Mouse (Mus musculus) embryo, embryonic 11 days (tissue): ENCODE measurements around the gene Timm8b.
A peak's percentile ranks its signal among the peaks of the same experiment; 100 is the strongest.
"Not testable (repeated sequence)": the region's sequence is repeated elsewhere in the genome, so short reads cannot be mapped to it uniquely, and the experiment has no call there.

Source experiments
- DNase-seq: peaks from one replicate; pipeline ENCODE4 v3.0.0-alpha.2; 2015

Timm8b gene

GRCm38 (mm10) chr9:50602055-50602845 lies 1.5 kb upstream of the Timm8b start:
- DNase-seq, result no peak

GRCm38 (mm10) chr9:50603998-50604324 lies 251 bp downstream of the Timm8b start:
- no peak for DNase-seq

GRCm38 (mm10) chr9:50604338-50604737 lies 628 bp downstream of the Timm8b start:
- no peak for DNase-seq

GRCm38 (mm10) chr9:50612115-50612514 lies 8.4 kb downstream of the Timm8b start:
- DNase-seq, result no peak

- DNase-seq, result no peak
Measured at GRCm38 (mm10) chr9:50616161-50616560, 12.5 kb downstream of the Timm8b start.

- peak; percentile 93 for DNase-seq
Measured at GRCm38 (mm10) chr9:50616766-50617603, 13.3 kb downstream of the Timm8b start, which contains the start of the genes Pih1d2 and Nkapd1. Gene Pih1d2 (plus strand): TSS chr9:50617321. Gene Nkapd1 (minus strand): TSS chr9:50617464.

- DNase-seq, result no peak
Measured at GRCm38 (mm10) chr9:50617794-50618330, 14.2 kb downstream of the Timm8b start.

GRCm38 (mm10) chr9:50630903-50631302 lies 27.2 kb downstream of the Timm8b start:
- DNase-seq, result not testable (repeated sequence)

GRCm38 (mm10) chr9:50632016-50632688 lies 28.4 kb downstream of the Timm8b start:
- no peak for DNase-seq

- peak; percentile 14 for DNase-seq
Measured at GRCm38 (mm10) chr9:50633059-50633458, 29.3 kb downstream of the Timm8b start.

GRCm38 (mm10) chr9:50634270-50634669 lies 30.6 kb downstream of the Timm8b start:
- DNase-seq, result no peak

- no peak for DNase-seq
Measured at GRCm38 (mm10) chr9:50646826-50647370, 43.2 kb downstream of the Timm8b start.

- DNase-seq, result no peak
Measured at GRCm38 (mm10) chr9:50650503-50650902, 46.8 kb downstream of the Timm8b start.
